Mouse (Mus musculus): ENCODE measurements around the gene Sgsm1.
A peak's percentile ranks its signal among the peaks of the same experiment; 100 is the strongest.

The Sgsm1 gene

GRCm38 (mm10) chr5:113280138-113280856 lies 30.3 kb downstream of the Sgsm1 start:
- DNase-seq, result peak; percentile 92

- no peak for DNase-seq
Observed at GRCm38 (mm10) chr5:113275839-113276238, 34.7 kb downstream of the Sgsm1 start.

- peak; percentile 92 for DNase-seq
Observed at GRCm38 (mm10) chr5:113271207-113271811, 39.3 kb downstream of the Sgsm1 start.

- DNase-seq, result no peak
Observed at GRCm38 (mm10) chr5:113270043-113270442, 40.5 kb downstream of the Sgsm1 start.

GRCm38 (mm10) chr5:113268246-113268645 lies 42.3 kb downstream of the Sgsm1 start:
- DNase-seq, result no peak

GRCm38 (mm10) chr5:113265637-113266036 lies 44.9 kb downstream of the Sgsm1 start:
- DNase-seq, result no peak

GRCm38 (mm10) chr5:113250806-113251205 lies 59.8 kb downstream of the Sgsm1 start:
- no peak for DNase-seq

GRCm38 (mm10) chr5:113249263-113249930 lies 61.2 kb downstream of the Sgsm1 start:
- no peak for DNase-seq

- DNase-seq, result peak; percentile 79
Observed at GRCm38 (mm10) chr5:113230196-113230595, 80.4 kb downstream of the Sgsm1 start.

- peak; percentile 98 for DNase-seq
Observed at GRCm38 (mm10) chr5:113226632-113227102, 83.9 kb downstream of the Sgsm1 start, which contains the start of gene Tmem211. Gene Tmem211, plus strand, starts transcription at chr5:113226909.

GRCm38 (mm10) chr5:113225686-113226435 lies 84.7 kb downstream of the Sgsm1 start:
- DNase-seq, result peak; percentile 35

GRCm38 (mm10) chr5:113225271-113225670 lies 85.3 kb downstream of the Sgsm1 start:
- peak; percentile 93 for DNase-seq

- DNase-seq, result no peak
Observed at GRCm38 (mm10) chr5:113223888-113224287, 86.7 kb downstream of the Sgsm1 start.

- peak; percentile 99 for DNase-seq
Observed at GRCm38 (mm10) chr5:113221147-113221865, 89.3 kb downstream of the Sgsm1 start, which contains the start of gene 2900026A02Rik. Gene 2900026A02Rik, minus strand, starts transcription at chr5:113221236.

- no peak for DNase-seq
Observed at GRCm38 (mm10) chr5:113220383-113221146, 90.0 kb downstream of the Sgsm1 start.

GRCm38 (mm10) chr5:113219876-113220275 lies 90.7 kb downstream of the Sgsm1 start:
- DNase-seq, result no peak

GRCm38 (mm10) chr5:113219450-113219849 lies 91.1 kb downstream of the Sgsm1 start:
- DNase-seq, result peak; percentile 91

- peak; percentile 95 for DNase-seq
Observed at GRCm38 (mm10) chr5:113218617-113219235, 91.9 kb downstream of the Sgsm1 start.

- DNase-seq, result no peak
Observed at GRCm38 (mm10) chr5:113217076-113217475, 93.5 kb downstream of the Sgsm1 start.

GRCm38 (mm10) chr5:113216328-113216960 lies 94.1 kb downstream of the Sgsm1 start:
- DNase-seq, result peak; percentile 95

All from heart, adult 11 months (tissue).